Mouse (Mus musculus) limb, embryonic 15.5 days (tissue): ENCODE data around the gene Kcna7. TPM values are rescaled to one million over a fixed set of nuclear protein-coding genes. Genes with fewer than 3 reads are reported as not detected.

ENCODE experiments used
- ATAC-seq: fragments of 200-750 bp; cut with Nextera tagmentation; 2 replicates; pipeline ENCODE4 v1.8.0; 2017; ENCODE audit warnings: low read depth, moderate TSS enrichment; ENCODE audit not compliant: insufficient number of reproducible peaks, low FRiP score, low TSS enrichment
- H3K27ac ChIP-seq: fragments of 300-500 bp; sonication (generic); 2 replicates; pipeline ENCODE4 v1.5.1; 2015; ENCODE audit warnings: moderate library complexity, mild to moderate bottlenecking, inconsistent platforms
- H3K27me3 ChIP-seq: fragments of 300-500 bp; sonication (generic); 2 replicates; pipeline ENCODE4 v1.6.1; 2015; ENCODE audit warnings: inconsistent platforms
- H3K36me3 ChIP-seq: fragments of 300-500 bp; sonication (generic); 2 replicates; pipeline ENCODE4 v1.6.1; 2015; ENCODE audit warnings: inconsistent platforms
- H3K4me1 ChIP-seq: fragments of 300-500 bp; sonication (generic); 2 replicates; pipeline ENCODE4 v1.6.1; 2015; ENCODE audit warnings: inconsistent platforms
- H3K4me2 ChIP-seq: fragments of 300-500 bp; sonication (generic); 2 replicates; pipeline ENCODE4 v1.6.1; 2015; ENCODE audit warnings: mild to moderate bottlenecking, inconsistent platforms
- H3K4me3 ChIP-seq: fragments of 300-500 bp; sonication (generic); 2 replicates; pipeline ENCODE4 v1.5.1; 2015; ENCODE audit warnings: mild to moderate bottlenecking, inconsistent platforms
- H3K9ac ChIP-seq: fragments of 300-500 bp; sonication (generic); 2 replicates; pipeline ENCODE4 v1.6.1; 2015; ENCODE audit warnings: inconsistent platforms
- H3K9me3 ChIP-seq: fragments of 300-500 bp; sonication (generic); 2 replicates; pipeline ENCODE4 v1.6.1; 2016; ENCODE audit warnings: inconsistent platforms
- WGBS: fragments of 180-500 bp; shearing (Covaris S2); methylation state at CpG from one replicate; pipeline ENCODE4 v1.1.7; 2015; 5-methylcytosine and 5-hydroxymethylcytosine counted together
- polyA plus RNA-seq: library from polyadenylated mRNA; unstranded; fragments of >200 nt; fragmentation: Nextera tagmentation; extraction: Ambion mirVana; gene quantifications from 2 replicates; pipeline ENCODE4 v1.2.1, GENCODE M21; 2015

Kcna7 gene
- polyA plus RNA-seq, 1 experiment from 2014 or later: 0.10 TPM

DNA sequence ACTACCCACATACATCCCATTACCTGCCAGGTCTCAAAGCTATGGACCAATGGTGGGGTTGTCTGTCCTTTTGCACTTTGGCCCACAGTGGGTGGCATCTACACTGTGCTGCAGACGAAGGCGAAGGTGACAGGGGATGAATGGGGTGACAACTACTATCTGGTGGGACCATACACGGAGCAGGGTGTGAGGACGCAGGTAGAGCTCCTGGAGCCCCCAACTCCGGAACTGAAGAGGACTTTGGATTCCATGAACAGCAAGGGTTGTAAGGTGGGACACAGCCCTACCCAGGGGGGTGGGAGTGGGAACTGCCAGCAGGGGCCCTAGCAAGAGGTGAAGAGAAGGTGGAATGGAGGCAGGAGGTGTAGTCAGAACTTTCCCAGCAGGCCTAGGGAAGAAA is 31.0 kb downstream of the Kcna7 start:
- no peak for ATAC-seq
- Histone ChIP-seq H3K27ac (no peak overlapping the region), H3K4me1 (peaks cover 44% of the 10 kb centered on the region), H3K27me3 (no peaks in the 10 kb centered on the region), H3K9me3 (no peaks in the 10 kb centered on the region), H3K4me2 (peak overlapping the region; percentile 72), H3K36me3 (peaks cover 27% of the 10 kb centered on the region), H3K9ac (no peak overlapping the region), H3K4me3 (peak overlapping the region; percentile 62; the same call in 1 of the 2 replicates)
- 90% methylated on average over 5 of the region's 5 CpGs for WGBS

DNA sequence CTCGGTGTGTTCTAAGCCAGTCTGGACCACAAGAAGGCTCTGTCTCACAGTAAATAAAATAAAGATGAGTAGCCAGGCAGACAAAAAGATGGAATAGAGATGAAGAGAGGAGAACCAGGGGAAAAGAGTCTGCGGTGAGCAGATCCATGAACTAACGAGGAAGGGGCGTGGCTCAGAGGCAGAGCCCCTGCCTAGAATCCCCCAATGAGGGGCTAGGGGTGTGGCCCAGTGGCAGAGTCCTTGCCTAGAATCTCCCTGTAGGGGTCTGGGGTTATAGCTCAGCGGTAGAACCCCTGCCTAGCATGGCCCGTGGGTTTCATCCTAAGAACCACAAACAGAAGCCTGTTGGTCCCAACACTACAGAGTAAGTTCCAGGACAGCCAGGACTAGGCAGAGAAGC is 31.6 kb downstream of the Kcna7 start:
- H3K4me3 ChIP-seq: no peak overlapping the region
- no peaks in the 10 kb centered on the region for H3K9me3 ChIP-seq
- H3K36me3 ChIP-seq: peaks cover 26% of the 10 kb centered on the region
- peaks cover 44% of the 10 kb centered on the region for H3K4me1 ChIP-seq
- ATAC-seq: no peak
- peak overlapping the region; percentile 7; the same call in 1 of the 2 replicates for H3K4me2 ChIP-seq
- H3K27ac ChIP-seq: no peak overlapping the region
- WGBS: 27% methylated on average over 6 of the region's 6 CpGs
- H3K27me3 ChIP-seq: no peaks in the 10 kb centered on the region
- H3K9ac ChIP-seq: no peak overlapping the region

DNA sequence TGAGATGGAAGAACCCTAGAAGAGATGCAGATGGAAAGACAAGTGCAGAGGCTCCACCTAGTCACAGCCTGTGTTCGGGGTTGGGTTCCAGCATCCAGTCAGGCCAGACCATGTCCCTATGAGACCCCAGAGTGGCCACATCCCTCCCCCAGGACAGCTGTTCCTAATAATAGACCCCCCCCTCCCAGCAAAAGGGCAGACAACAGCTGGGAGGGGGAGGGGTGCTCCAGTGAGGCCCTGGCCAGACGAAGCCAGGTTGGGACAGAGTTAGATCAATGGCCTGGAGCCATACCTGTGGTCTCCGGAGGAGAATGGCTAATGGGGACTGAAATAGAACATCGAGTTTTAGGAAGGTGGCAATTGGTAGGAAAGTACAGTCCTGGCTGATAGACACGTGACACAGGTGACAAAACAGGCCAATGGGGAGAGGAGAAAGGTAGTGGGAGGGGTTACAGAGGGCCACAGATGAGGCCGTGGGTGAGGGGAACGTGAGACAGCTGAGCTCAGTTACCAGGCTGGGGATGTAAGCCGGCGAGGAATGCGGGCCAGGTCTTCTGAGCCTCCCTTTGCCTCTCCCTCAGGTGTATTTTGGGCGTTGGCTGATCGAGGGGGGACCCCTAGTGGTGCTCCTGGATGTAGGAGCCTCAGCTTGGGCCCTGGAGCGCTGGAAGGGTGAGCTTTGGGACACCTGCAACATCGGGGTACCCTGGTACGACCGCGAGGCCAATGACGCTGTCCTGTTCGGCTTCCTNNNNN is 32.2 kb downstream of the Kcna7 start, which contains the start of gene Ruvbl2:
Gene Ruvbl2, minus strand, starts transcription at position 576 of the 756 bp plus-strand sequence.
- Histone ChIP-seq H3K4me2 (peak within 1 kb of the TSS; percentile 20; the same call in 1 of the 2 replicates), H3K27ac (no peak within 1 kb of the TSS)
- ATAC-seq: no peak

DNA sequence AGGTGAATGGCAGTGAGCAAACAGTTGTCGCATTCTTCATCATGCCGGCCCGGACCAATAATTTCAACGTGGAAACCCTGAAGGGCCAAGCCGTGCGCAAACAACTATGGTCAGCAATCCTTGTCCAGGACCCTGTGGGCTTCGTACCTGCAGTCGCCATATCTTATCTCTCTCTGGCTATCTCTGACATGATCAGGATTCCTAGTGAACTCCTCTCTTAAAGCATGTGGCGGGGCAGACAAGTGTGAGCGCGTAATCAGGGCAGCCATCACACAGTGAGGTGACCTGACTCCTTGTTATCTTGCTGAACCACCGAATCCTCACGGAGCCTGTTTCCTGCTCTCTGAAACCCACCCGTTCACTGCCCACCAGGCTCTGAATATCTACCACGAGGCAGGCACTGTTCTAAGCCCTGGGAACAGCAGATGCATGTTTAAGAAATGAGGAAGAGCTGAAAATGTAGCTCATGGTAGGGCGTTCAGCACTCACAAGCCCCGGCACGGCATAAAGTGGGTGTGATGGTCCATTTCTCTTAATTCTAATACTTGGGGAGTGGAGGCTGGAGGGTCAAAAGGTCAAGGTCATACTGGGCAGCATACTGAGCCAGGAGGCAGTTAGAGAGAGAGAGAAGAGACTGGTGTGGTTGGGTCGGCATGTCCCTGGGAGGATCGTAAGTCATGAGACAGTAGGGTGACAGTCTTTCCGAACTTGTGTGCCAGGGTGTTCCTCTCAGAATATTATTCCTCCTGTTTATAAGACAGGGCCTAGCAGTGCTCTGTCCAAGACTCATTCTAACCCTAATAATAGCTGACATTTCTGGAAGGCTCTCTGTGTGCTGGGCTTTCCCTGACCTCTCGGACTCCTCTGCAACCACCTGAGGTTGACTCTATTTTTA is 38.3 kb downstream of the Kcna7 start:
- ATAC-seq: no peak
- no peak overlapping the region for H3K9ac ChIP-seq
- H3K4me1 ChIP-seq: no peaks in the 10 kb centered on the region
- no peak overlapping the region for H3K27ac ChIP-seq
- no peak overlapping the region for H3K4me2 ChIP-seq
- H3K4me3 ChIP-seq: no peak overlapping the region
- peaks cover 72% of the 10 kb centered on the region for H3K36me3 ChIP-seq
- H3K27me3 ChIP-seq: no peaks in the 10 kb centered on the region
- whole genome bisulfite sequencing: 84% methylated on average over 22 of the region's 22 CpGs
- H3K9me3 ChIP-seq: no peaks in the 10 kb centered on the region

More for the DNA sequence above, 32.2 kb downstream of the Kcna7 start, which contains the start of gene Ruvbl2:
- Histone ChIP-seq H3K4me1 (peaks cover 41% of the 10 kb centered on the region), H3K27me3 (no peaks in the 10 kb centered on the region), H3K4me3 (no peak within 1 kb of the TSS), H3K36me3 (peaks cover 25% of the 10 kb centered on the region), H3K9me3 (no peaks in the 10 kb centered on the region), H3K9ac (peak within 1 kb of the TSS; percentile 20; the same call in 1 of the 2 replicates)
- 14% methylated on average over 19 of the region's 19 CpGs for WGBS

DNA sequence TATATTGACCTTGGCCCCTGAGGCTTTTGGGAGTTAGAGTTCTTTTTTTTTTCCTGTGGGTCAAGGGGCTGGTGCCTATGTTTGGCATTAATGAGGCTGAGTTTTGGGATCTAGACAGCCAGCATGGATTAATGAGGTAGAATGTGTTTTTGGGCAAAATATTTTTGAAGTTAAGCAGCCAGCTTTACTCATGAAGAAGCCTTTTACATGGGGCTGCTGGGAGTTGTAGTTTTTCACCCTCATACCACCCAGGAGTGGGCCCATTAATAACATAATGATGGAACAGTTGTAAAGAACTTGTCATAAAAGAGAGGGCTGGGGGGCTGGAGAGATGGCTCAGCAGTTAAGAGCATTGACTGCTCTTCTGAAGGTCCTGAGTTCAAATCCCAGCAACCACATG is 41.1 kb downstream of the Kcna7 start:
- H3K9ac ChIP-seq: no peak overlapping the region
- no peak for ATAC-seq
- H3K4me1 ChIP-seq: 0 out of 2 replicates have a peak, but pooled peaks cover 4% of the 10 kb centered on the region
- no peaks in the 10 kb centered on the region for H3K27me3 ChIP-seq
- H3K27ac ChIP-seq: no peak overlapping the region
- H3K36me3 ChIP-seq: peaks cover 62% of the 10 kb centered on the region
- no peak overlapping the region for H3K4me3 ChIP-seq
- no peak overlapping the region for H3K4me2 ChIP-seq
- no peaks in the 10 kb centered on the region for H3K9me3 ChIP-seq

DNA sequence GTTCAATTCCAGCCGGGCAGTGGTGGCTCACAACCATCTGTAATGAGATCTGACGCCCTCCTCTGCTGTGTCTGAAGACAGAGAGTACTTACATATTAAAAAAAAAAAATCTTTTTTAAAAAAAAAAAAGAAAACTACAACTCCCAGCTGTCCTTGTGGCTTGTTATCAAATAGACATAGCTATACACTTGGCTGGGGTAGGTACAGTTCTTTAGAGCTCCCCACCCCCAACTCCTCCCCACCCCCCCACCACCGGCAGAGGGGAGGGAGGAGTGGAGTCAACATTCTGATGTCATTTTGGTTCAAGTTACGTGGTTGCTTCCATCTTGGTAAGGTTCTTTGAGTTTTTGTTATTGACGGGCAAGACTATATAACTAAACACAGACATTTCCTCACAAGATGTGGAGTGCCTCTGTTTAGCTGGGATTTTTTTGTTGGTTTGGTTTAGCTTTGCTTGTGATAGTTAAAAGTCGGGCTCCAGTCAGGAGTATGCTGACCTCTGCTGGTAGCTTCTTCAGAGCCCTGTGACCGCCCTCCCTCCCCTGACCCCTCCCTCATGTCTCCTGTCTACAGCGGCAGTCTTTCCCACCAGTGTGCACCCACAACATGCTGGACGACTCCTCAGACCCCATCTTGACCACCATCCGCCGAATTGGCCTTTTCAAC is 42.0 kb downstream of the Kcna7 start:
- H3K4me3 ChIP-seq: no peak overlapping the region
- H3K27ac ChIP-seq: no peak overlapping the region
- H3K9ac ChIP-seq: no peak overlapping the region
- ATAC-seq: no peak
- H3K9me3 ChIP-seq: no peaks in the 10 kb centered on the region
- H3K4me2 ChIP-seq: no peak overlapping the region
- WGBS: 35% methylated on average over 11 of the region's 11 CpGs
- H3K36me3 ChIP-seq: peaks cover 65% of the 10 kb centered on the region
- H3K4me1 ChIP-seq: 0 out of 2 replicates have a peak, but pooled peaks cover 4% of the 10 kb centered on the region
- H3K27me3 ChIP-seq: no peaks in the 10 kb centered on the region

DNA sequence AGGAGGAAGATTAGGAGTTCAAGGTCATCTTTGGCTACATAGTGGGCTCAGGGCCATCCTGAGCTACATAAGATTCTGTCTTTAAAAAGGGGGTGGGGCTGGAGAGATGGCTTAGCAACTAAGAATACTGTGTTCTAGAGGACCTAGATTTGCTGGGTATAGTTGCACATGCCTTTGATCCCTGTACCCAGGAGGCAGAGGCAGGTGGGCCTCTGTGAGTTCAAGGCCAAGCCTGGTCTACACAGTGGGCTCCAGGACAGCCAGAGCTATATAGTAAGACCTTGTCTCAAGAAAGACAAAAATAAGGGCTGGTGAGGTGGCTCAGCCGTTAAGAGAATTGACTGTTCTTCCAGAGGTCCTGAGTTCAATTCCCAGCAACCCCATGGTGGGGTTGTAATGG is 44.5 kb downstream of the Kcna7 start:
- no peaks in the 10 kb centered on the region for H3K9me3 ChIP-seq
- no peaks in the 10 kb centered on the region for H3K27me3 ChIP-seq
- WGBS: 93% methylated on average over 1 of the region's 1 CpGs
- H3K27ac ChIP-seq: no peak overlapping the region
- no peak overlapping the region for H3K4me2 ChIP-seq
- H3K4me3 ChIP-seq: no peak overlapping the region
- H3K9ac ChIP-seq: no peak overlapping the region
- H3K36me3 ChIP-seq: peaks cover 63% of the 10 kb centered on the region
- ATAC-seq: no peak
- 0 out of 2 replicates have a peak, but pooled peaks cover 4% of the 10 kb centered on the region for H3K4me1 ChIP-seq

DNA sequence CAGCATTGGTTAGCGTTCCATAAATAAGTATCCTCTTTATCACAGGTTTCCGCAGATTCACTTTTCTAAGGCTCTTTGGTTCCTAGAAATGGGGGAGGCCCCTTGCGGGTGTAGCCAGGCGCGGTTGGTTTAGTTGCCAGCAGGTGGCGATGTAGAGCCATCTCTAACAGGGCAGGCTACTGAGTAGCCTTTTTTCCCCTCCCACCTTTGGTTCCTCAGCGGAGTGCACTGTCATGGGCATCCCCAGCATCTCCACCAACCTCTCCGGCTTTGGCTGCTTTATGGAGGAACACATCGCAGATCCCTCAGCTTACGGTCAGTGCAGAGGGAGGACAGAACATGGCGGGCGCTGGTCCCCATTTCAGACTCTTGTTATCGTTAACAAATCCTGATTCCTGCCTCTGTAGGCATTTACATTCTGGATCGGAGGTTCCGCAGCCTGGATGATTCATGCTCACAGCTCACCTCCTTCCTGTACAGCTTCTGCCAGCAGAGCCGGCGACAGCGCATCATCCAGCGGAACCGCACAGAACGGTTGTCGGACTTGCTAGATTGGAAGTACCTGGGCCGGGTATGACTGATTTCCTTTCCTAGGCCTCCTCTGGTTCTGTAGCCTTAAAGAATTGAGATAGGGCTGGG is 46.0 kb downstream of the Kcna7 start:
- ATAC-seq: no peak
- Histone ChIP-seq H3K9me3 (no peaks in the 10 kb centered on the region), H3K4me2 (no peak overlapping the region), H3K27ac (no peak overlapping the region), H3K27me3 (no peaks in the 10 kb centered on the region), H3K9ac (no peak overlapping the region), H3K4me3 (no peak overlapping the region), H3K4me1 (peaks cover 7% of the 10 kb centered on the region; the same call in 1 of the 2 replicates), H3K36me3 (peaks cover 65% of the 10 kb centered on the region)
- 52% methylated on average over 23 of the region's 23 CpGs for WGBS

DNA sequence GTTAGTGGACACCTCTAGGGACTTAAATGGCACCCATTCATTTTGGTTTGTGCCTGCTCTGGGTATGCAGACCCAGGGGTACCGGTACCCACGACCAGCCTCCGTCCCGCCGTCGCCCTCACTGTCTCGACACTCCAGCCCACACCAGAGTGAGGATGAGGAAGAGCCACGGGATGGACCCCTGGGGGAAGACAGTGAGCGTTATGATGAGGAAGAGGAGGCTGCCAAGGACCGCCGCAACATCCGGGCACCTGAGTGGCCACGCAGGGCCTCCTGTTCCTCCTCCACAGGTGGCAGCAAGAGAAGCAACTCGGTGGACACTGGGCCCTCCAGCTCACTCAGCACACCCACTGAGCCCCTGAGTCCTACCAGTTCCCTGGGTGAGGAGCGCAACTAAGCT is 49.5 kb downstream of the Kcna7 start:
- no peaks in the 10 kb centered on the region for H3K9me3 ChIP-seq
- peaks cover 69% of the 10 kb centered on the region for H3K36me3 ChIP-seq
- H3K4me1 ChIP-seq: peaks cover 28% of the 10 kb centered on the region
- no peak overlapping the region for H3K9ac ChIP-seq
- no peak overlapping the region for H3K4me2 ChIP-seq
- 89% methylated on average over 15 of the region's 15 CpGs for WGBS
- no peak for ATAC-seq
- no peaks in the 10 kb centered on the region for H3K27me3 ChIP-seq
- no peak overlapping the region for H3K4me3 ChIP-seq
- peak overlapping the region; percentile 22; the same call in 1 of the 2 replicates for H3K27ac ChIP-seq

DNA sequence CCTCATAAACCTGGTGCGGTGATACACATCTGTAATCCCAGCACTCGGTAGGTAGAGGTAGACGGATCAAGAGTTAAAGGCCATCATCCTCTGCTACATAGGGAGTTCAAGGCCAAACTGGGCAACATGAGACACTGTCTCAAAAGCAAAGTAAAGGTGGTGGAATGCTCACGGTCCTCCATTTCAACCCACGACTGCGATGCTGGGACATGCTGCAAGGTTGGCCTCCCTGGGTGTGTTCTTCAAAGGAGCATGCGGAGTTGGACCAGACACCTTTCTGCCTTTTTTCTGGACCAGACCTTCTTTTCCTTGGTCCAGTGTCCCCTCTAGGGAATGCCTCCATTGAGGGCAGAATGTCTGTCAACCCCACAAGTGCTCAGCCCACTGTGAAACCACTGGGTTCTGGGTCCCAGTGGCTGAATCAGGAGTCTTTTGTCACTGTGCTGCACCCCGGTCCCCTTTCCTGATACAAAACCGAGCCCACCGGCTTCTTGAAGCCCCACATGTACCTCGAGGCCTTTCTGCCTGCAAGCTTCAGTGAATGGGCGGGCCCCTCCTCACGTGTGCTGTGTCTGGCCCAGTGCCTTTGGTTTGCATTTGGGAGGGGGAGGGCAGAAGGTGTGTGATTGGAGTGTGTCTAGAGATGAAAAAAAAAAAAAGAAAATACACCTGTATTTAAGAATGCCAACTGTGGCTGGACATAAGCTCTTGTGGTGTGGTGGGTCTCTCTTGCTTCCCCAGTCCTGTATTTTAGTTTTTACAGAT is 50.7 kb downstream of the Kcna7 start:
- ATAC-seq: no peak
- 0 out of 2 replicates have a peak overlapping the region, but pooled peaks have one; percentile 55 for H3K27ac ChIP-seq
- no peaks in the 10 kb centered on the region for H3K9me3 ChIP-seq
- no peak overlapping the region for H3K4me3 ChIP-seq
- H3K9ac ChIP-seq: 0 out of 2 replicates have a peak overlapping the region, but pooled peaks have one; percentile 17
- 65% methylated on average over 13 of the region's 13 CpGs for WGBS
- H3K4me1 ChIP-seq: peaks cover 39% of the 10 kb centered on the region
- peaks cover 73% of the 10 kb centered on the region for H3K36me3 ChIP-seq
- H3K4me2 ChIP-seq: no peak overlapping the region
- H3K27me3 ChIP-seq: no peaks in the 10 kb centered on the region
